Mouse (Mus musculus) testis, adult 2 months (tissue): ENCODE results near the gene Rnf217.

Experiments
- CTCF ChIP-seq: fragments of 200-500 bp; IDR thresholded peaks from 2 replicates; pipeline ENCODE4 v1.5.1; 2012; ENCODE audit warnings: low read depth, mild to moderate bottlenecking, inconsistent platforms, low read length, moderate library complexity; ENCODE audit not compliant: control insufficient read depth, insufficient read depth, insufficient replicate concordance
- POLR2A ChIP-seq: fragments of 200-500 bp; IDR thresholded peaks from 2 replicates; pipeline ENCODE4 v1.6.1; 2012; ENCODE audit warnings: low read depth, mild to moderate bottlenecking, inconsistent platforms, low read length, moderate library complexity; ENCODE audit not compliant: control insufficient read depth

DNA sequence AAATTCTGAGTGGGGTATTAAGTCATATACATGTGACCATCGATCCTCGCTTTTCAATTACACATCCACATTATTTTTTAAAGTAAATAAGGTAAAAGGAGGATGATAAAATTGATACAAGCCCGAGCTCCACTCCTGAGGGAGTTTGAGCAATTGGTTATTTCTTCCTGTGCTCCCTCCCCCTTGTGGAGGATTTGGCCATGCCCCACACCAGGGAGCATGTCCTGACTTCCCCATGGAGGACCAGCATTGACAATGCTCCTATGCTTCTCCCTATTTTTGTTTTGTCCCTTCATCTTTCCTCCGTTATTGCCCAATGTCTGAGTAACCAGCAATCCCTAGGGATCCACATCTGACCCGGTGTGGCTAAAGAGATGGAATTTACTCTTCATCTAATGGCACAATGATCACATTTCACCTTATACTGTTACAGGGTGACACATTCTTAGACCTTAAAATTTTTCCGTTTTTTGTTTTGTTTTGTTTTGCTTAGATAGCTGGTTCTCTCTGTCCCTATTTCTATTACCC lies 53.5 kb downstream of the Rnf217 start:
- TF ChIP-seq CTCF: no peak
- TF ChIP-seq POLR2A: no peak
